Mouse (Mus musculus) neural tube, embryonic 13.5 days (tissue): Measurements from ENCODE around the gene 2900026A02Rik. TPM values are rescaled to one million over a fixed set of nuclear protein-coding genes. Genes with fewer than 3 reads are reported as not detected.

Experiments used
- ATAC-seq: fragments of 200-750 bp; cut with Nextera tagmentation; 2 replicates; pipeline ENCODE4 v1.8.0; 2017; ENCODE audit warnings: low read depth, mild to moderate bottlenecking, moderate TSS enrichment, moderate library complexity
- H3K27ac ChIP-seq: fragments of 300-500 bp; sonication (generic); replicated peaks from 2 replicates; pipeline ENCODE4 v1.5.1; 2015; ENCODE audit warnings: moderate library complexity, mild to moderate bottlenecking, inconsistent platforms
- H3K27me3 ChIP-seq: fragments of 300-500 bp; sonication (generic); 2 replicates; pipeline ENCODE4 v1.6.1; 2015; ENCODE audit warnings: mild to moderate bottlenecking, inconsistent platforms
- H3K36me3 ChIP-seq: fragments of 300-500 bp; sonication (generic); 2 replicates; pipeline ENCODE4 v1.6.1; 2015; ENCODE audit warnings: mild to moderate bottlenecking, inconsistent platforms
- H3K4me1 ChIP-seq: fragments of 300-500 bp; sonication (generic); replicated peaks from 2 replicates; pipeline ENCODE4 v1.6.1; 2015; ENCODE audit warnings: inconsistent platforms
- H3K4me2 ChIP-seq: fragments of 300-500 bp; sonication (generic); 2 replicates; pipeline ENCODE4 v1.6.1; 2015; ENCODE audit warnings: inconsistent platforms, mild to moderate bottlenecking, moderate library complexity
- H3K4me3 ChIP-seq: fragments of 300-500 bp; sonication (generic); 2 replicates; pipeline ENCODE4 v1.5.1; 2015; ENCODE audit warnings: mild to moderate bottlenecking, inconsistent platforms
- H3K9ac ChIP-seq: fragments of 300-500 bp; sonication (generic); 2 replicates; pipeline ENCODE4 v1.6.1; 2015; ENCODE audit warnings: moderate library complexity, mild to moderate bottlenecking, inconsistent platforms
- H3K9me3 ChIP-seq: fragments of 300-500 bp; sonication (generic); 2 replicates; pipeline ENCODE4 v1.6.1; 2016; ENCODE audit warnings: inconsistent platforms
- WGBS: fragments of 180-500 bp; shearing (Covaris S2); methylation state at CpG from one replicate; pipeline ENCODE4 v1.1.7; 2015; 5-methylcytosine and 5-hydroxymethylcytosine counted together
- polyA plus RNA-seq: library from polyadenylated mRNA; unstranded; fragments of >200 nt; fragmentation: Nextera tagmentation; extraction: Ambion mirVana; gene quantifications from 2 replicates; pipeline ENCODE4 v1.2.1, GENCODE M21; 2015

Gene 2900026A02Rik
- polyA plus RNA-seq, 1 experiment from 2014 or later, result 2.6 TPM

GRCm38 (mm10) chr5:113081439-113081838 is 139.6 kb downstream of the 2900026A02Rik start, which contains the start of gene Crybb3:
TSS of gene Crybb3 (minus strand) at chr5:113081584.
- no peak within 1 kb of the TSS for H3K9ac ChIP-seq
- 78% methylated on average over 8 of the region's 8 CpGs for WGBS
- no peaks in the 10 kb centered on the region for H3K36me3 ChIP-seq

GRCm38 (mm10) chr5:113081020-113081419 is 140.0 kb downstream of the 2900026A02Rik start:
- ATAC-seq, result no peak
- Histone ChIP-seq H3K4me1 (peaks cover 6% of the 10 kb centered on the region; the same call in 1 of the 2 replicates), H3K9ac (no peak overlapping the region), H3K9me3 (no peaks in the 10 kb centered on the region), H3K36me3 (no peaks in the 10 kb centered on the region), H3K27me3 (0 out of 2 replicates have a peak, but pooled peaks cover 4% of the 10 kb centered on the region), H3K4me2 (no peak overlapping the region), H3K4me3 (no peak overlapping the region), H3K27ac (no peak overlapping the region)
- WGBS, result 87% methylated on average over 9 of the region's 9 CpGs

More at GRCm38 (mm10) chr5:113081439-113081838, 139.6 kb downstream of the 2900026A02Rik start, which contains the start of gene Crybb3:
- Histone ChIP-seq H3K27me3 (0 out of 2 replicates have a peak, but pooled peaks cover 4% of the 10 kb centered on the region), H3K9me3 (no peaks in the 10 kb centered on the region), H3K4me3 (no peak within 1 kb of the TSS), H3K4me2 (no peak within 1 kb of the TSS), H3K4me1 (peaks cover 10% of the 10 kb centered on the region), H3K27ac (no peak within 1 kb of the TSS)
- ATAC-seq, result no peak

GRCm38 (mm10) chr5:113079783-113080182 is 141.3 kb downstream of the 2900026A02Rik start:
- Histone ChIP-seq H3K27ac (no peak overlapping the region), H3K27me3 (0 out of 2 replicates have a peak, but pooled peaks cover 4% of the 10 kb centered on the region), H3K4me2 (peak overlapping the region; percentile 14; the same call in 1 of the 2 replicates), H3K9me3 (no peaks in the 10 kb centered on the region), H3K36me3 (no peaks in the 10 kb centered on the region), H3K9ac (no peak overlapping the region), H3K4me3 (no peak overlapping the region), H3K4me1 (0 out of 2 replicates have a peak, but pooled peaks cover 5% of the 10 kb centered on the region)
- WGBS, result 23% methylated on average over 21 of the region's 21 CpGs
- ATAC-seq, result no peak

- H3K4me2 ChIP-seq, result no peak overlapping the region
- 0 out of 2 replicates have a peak, but pooled peaks cover 5% of the 10 kb centered on the region for H3K4me1 ChIP-seq
- H3K9me3 ChIP-seq, result no peaks in the 10 kb centered on the region
- no peak overlapping the region for H3K27ac ChIP-seq
- H3K4me3 ChIP-seq, result no peak overlapping the region
- no peak overlapping the region for H3K9ac ChIP-seq
- no peaks in the 10 kb centered on the region for H3K36me3 ChIP-seq
- 65% methylated on average over 5 of the region's 5 CpGs for WGBS
- no peak for ATAC-seq
- H3K27me3 ChIP-seq, result 0 out of 2 replicates have a peak, but pooled peaks cover 4% of the 10 kb centered on the region
Observed at GRCm38 (mm10) chr5:113078686-113079085, 142.3 kb downstream of the 2900026A02Rik start.

GRCm38 (mm10) chr5:113070017-113070416 is 151.0 kb downstream of the 2900026A02Rik start, which contains the start of gene Crybb2:
TSS of gene Crybb2 (minus strand) at chr5:113070117.
- H3K4me2 ChIP-seq, result no peak within 1 kb of the TSS
- H3K27me3 ChIP-seq, result no peaks in the 10 kb centered on the region
- no peaks in the 10 kb centered on the region for H3K36me3 ChIP-seq
- H3K9me3 ChIP-seq, result no peaks in the 10 kb centered on the region
- H3K27ac ChIP-seq, result no peak within 1 kb of the TSS
- H3K9ac ChIP-seq, result no peak within 1 kb of the TSS
- no peak for ATAC-seq
- H3K4me1 ChIP-seq, result no peaks in the 10 kb centered on the region
- H3K4me3 ChIP-seq, result no peak within 1 kb of the TSS

DNA sequence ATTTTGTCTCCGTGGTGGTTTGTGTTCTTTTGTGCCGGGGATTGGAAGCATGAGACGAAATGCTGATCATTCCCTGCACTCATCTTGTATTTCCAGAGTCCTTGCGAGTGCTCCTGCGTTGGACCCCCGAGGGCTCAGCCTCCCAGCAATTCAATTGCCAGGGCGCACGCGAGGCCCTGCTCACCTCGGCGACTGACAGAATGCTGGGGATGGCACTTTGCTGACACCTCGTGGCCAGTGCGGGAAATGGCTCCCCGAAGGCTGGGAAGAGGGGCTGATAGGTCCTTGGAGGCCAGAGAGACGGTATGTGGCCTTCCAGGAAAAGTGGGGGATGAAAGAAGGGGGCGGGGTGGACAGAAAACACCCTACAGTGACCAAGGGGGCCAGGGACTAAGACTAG is 166.7 kb downstream of the 2900026A02Rik start:
- H3K9ac ChIP-seq, result no peak overlapping the region
- H3K36me3 ChIP-seq, result no peaks in the 10 kb centered on the region
- H3K4me2 ChIP-seq, result no peak overlapping the region
- no peak overlapping the region for H3K4me3 ChIP-seq
- peaks cover 16% of the 10 kb centered on the region; the same call in 1 of the 2 replicates for H3K4me1 ChIP-seq
- peak; percentile 52 for ATAC-seq
- H3K9me3 ChIP-seq, result no peaks in the 10 kb centered on the region
- H3K27me3 ChIP-seq, result peaks cover 13% of the 10 kb centered on the region
- 4% methylated on average over 16 of the region's 16 CpGs for WGBS
- H3K27ac ChIP-seq, result no peak overlapping the region

GRCm38 (mm10) chr5:113050581-113051185 is 170.4 kb downstream of the 2900026A02Rik start:
- Histone ChIP-seq H3K4me1 (peaks cover 16% of the 10 kb centered on the region; the same call in 1 of the 2 replicates), H3K4me3 (no peak overlapping the region), H3K27ac (no peak overlapping the region), H3K4me2 (no peak overlapping the region), H3K36me3 (no peaks in the 10 kb centered on the region), H3K27me3 (peaks cover 12% of the 10 kb centered on the region), H3K9ac (no peak overlapping the region), H3K9me3 (no peaks in the 10 kb centered on the region)
- 49% methylated on average over 7 of the region's 7 CpGs for WGBS
- ATAC-seq, result no peak

DNA sequence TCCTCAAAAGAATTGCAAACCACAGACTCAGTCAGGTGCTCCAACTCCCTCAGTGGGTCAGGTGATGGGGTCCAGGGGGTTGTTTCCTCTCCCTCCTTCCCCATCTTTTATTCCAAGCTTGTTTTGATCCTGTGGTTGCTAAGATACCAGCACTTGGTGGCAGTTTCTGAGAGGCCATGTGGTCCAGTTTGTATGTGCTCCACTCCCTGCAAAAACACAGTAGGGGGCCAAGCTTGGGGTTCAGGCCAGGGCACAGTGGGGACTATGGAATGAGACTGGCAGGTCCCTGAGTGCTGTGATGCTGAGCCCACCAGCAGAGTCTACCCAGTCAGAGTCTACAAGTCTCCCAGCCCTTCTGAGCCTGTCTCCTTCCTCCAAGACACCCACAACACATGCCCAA is 171.2 kb downstream of the 2900026A02Rik start:
- Histone ChIP-seq H3K4me1 (peaks cover 21% of the 10 kb centered on the region; the same call in 1 of the 2 replicates), H3K4me3 (no peak overlapping the region), H3K27me3 (peaks cover 4% of the 10 kb centered on the region; the same call in 1 of the 2 replicates), H3K36me3 (no peaks in the 10 kb centered on the region), H3K9ac (no peak overlapping the region), H3K4me2 (no peak overlapping the region), H3K9me3 (no peaks in the 10 kb centered on the region), H3K27ac (no peak overlapping the region)
- ATAC-seq, result no peak

DNA sequence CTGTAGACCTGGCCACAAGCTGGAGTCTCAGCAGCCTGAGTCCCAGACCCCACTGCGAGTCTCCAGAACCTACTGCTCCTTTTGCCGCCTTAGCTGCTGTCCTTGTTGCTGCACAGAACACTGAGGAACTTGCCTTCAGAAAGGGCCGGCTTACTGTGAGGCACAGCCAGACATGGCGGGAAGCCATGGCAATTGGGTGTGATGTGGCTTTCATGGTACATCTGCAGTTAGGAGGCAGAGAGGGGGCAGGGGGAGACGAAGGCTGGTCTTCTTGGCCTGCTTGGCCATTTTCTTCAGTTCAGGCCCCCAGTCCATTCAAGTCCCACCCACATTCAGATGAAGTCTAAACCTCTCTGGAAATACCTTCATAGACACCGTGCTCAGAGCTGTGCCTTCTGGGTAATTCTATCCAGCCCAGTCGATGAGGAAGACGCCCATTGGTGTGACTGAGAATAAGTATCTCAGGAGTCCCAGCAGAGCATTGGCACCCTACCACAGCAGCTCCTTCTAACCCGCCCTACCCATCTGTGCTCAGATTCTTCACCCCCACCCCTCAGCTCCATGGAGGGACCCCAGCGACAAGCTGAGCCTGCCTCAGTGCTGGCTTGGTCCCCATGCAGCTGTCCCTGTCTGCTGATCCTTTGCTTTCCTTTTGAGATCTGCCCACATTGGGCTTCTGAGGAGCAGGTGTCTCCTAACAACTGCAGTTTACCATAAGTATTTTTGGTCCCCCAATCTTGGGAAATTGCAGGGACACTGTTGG is 175.3 kb downstream of the 2900026A02Rik start:
- 83% methylated on average over 10 of the region's 10 CpGs for WGBS
- Histone ChIP-seq H3K9me3 (no peaks in the 10 kb centered on the region), H3K27me3 (no peaks in the 10 kb centered on the region), H3K4me2 (no peak overlapping the region), H3K4me3 (no peak overlapping the region), H3K4me1 (peaks cover 38% of the 10 kb centered on the region), H3K9ac (no peak overlapping the region), H3K27ac (no peak overlapping the region), H3K36me3 (no peaks in the 10 kb centered on the region)
- ATAC-seq, result no peak

GRCm38 (mm10) chr5:113043531-113043930 is 177.5 kb downstream of the 2900026A02Rik start:
- Histone ChIP-seq H3K4me3 (no peak overlapping the region), H3K27ac (peak overlapping the region; percentile 15; the same call in 1 of the 2 replicates), H3K4me1 (peaks cover 30% of the 10 kb centered on the region), H3K4me2 (no peak overlapping the region), H3K9me3 (no peaks in the 10 kb centered on the region), H3K9ac (no peak overlapping the region), H3K36me3 (no peaks in the 10 kb centered on the region), H3K27me3 (no peaks in the 10 kb centered on the region)
- ATAC-seq, result no peak
- 71% methylated on average over 8 of the region's 8 CpGs for WGBS

DNA sequence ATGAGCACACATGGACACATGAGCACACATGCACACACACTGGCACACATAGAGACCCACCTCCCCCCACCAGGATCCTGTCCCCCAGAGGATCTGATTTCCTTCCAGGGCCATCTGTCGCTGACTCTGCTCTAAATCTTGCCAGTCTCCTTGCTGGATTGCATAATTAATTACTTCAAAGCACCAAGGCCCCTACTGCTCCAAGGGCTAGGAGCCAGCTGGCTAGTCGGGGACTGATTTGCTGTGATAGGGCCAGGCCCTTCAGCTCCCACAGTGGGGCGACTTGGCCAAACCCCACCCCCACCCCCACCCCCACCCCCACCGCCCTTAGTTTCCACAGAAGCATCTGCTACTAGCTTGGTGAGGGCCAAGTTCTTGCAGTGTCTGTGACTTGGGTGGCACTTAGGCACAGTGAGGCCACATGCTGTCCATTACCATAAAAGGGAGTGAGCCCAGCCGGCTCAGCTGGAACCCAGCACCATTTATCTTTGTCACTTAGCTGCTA is 179.4 kb downstream of the 2900026A02Rik start:
- Histone ChIP-seq H3K4me1 (peaks cover 30% of the 10 kb centered on the region), H3K4me3 (no peak overlapping the region), H3K4me2 (no peak overlapping the region), H3K27ac (peak overlapping the region; percentile 61), H3K9ac (no peak overlapping the region), H3K27me3 (no peaks in the 10 kb centered on the region), H3K9me3 (no peaks in the 10 kb centered on the region), H3K36me3 (no peaks in the 10 kb centered on the region)
- peak; percentile 95 for ATAC-seq
- 4% methylated on average over 5 of the region's 5 CpGs for WGBS

DNA sequence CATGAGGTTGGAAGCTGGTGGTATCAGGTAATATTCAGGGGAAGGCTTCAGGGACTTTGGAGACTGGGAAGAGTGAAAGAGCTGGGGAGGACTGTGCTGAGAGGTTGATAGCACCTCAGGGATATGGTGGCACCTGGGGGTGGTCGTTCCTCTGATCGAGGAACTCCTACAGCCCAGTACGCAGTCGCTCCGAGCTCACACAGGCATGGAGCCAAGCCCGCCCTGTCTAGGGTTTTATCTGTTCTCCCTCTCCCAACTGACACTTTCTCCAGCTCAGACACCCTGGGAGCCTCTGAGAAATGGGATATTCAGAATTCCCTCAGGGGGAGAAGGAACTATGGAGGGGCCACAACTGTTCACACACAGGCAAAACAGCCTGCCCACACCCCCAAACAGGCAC is 180.3 kb downstream of the 2900026A02Rik start:
- no peaks in the 10 kb centered on the region for H3K27me3 ChIP-seq
- no peak overlapping the region for H3K4me3 ChIP-seq
- no peak overlapping the region for H3K4me2 ChIP-seq
- no peak overlapping the region for H3K9ac ChIP-seq
- H3K27ac ChIP-seq, result peak overlapping the region; percentile 61
- no peaks in the 10 kb centered on the region for H3K9me3 ChIP-seq
- WGBS, result 48% methylated on average over 6 of the region's 6 CpGs
- no peaks in the 10 kb centered on the region for H3K36me3 ChIP-seq
- ATAC-seq, result peak; percentile 16; the same call in 1 of the 2 replicates
- H3K4me1 ChIP-seq, result peaks cover 33% of the 10 kb centered on the region
